Mouse (Mus musculus) heart, embryonic 11.5 days (tissue): ENCODE measurements around the gene Nmu. TPM values are rescaled to one million over a fixed set of nuclear protein-coding genes. Genes with fewer than 3 reads are reported as not detected.
A peak's percentile ranks its signal among the peaks of the same experiment; 100 is the strongest.

Experiments
- ATAC-seq: fragments of 200-750 bp; cut with Nextera tagmentation; replicated peaks from 2 replicates; pipeline ENCODE4 v1.8.0; 2017; ENCODE audit warnings: moderate library complexity; ENCODE audit not compliant: insufficient number of reproducible peaks, low FRiP score, low TSS enrichment
- H3K27ac ChIP-seq: fragments of 300-500 bp; sonication (generic); 2 replicates; pipeline ENCODE4 v1.5.1; 2014; ENCODE audit warnings: mild to moderate bottlenecking, low read depth, low read length
- H3K27me3 ChIP-seq: fragments of 300-500 bp; sonication (generic); 2 replicates; pipeline ENCODE4 v1.6.1; 2014; ENCODE audit warnings: mild to moderate bottlenecking, low read length, mixed read lengths; ENCODE audit not compliant: control insufficient read depth, insufficient read depth
- H3K36me3 ChIP-seq: fragments of 300-500 bp; sonication (generic); 2 replicates; pipeline ENCODE4 v1.6.1; 2014; ENCODE audit warnings: mild to moderate bottlenecking, low read length, moderate library complexity, mixed read lengths; ENCODE audit not compliant: control insufficient read depth, insufficient read depth
- H3K4me1 ChIP-seq: fragments of 300-500 bp; sonication (generic); 2 replicates; pipeline ENCODE4 v1.6.1; 2014; ENCODE audit warnings: low read length; ENCODE audit not compliant: control insufficient read depth, insufficient read depth
- H3K4me2 ChIP-seq: fragments of 300-500 bp; sonication (generic); 2 replicates; pipeline ENCODE4 v1.6.1; 2014; ENCODE audit warnings: mild to moderate bottlenecking, moderate library complexity
- H3K4me3 ChIP-seq: fragments of 300-500 bp; sonication (generic); 2 replicates; pipeline ENCODE4 v1.5.1; 2014; ENCODE audit warnings: low read depth, low read length
- H3K9ac ChIP-seq: fragments of 300-500 bp; sonication (generic); 2 replicates; pipeline ENCODE4 v1.6.1; 2014; ENCODE audit warnings: mild to moderate bottlenecking, low read depth, low read length, moderate library complexity
- H3K9me3 ChIP-seq: fragments of 300-500 bp; sonication (generic); replicated peaks from 2 replicates; pipeline ENCODE4 v1.6.1; 2016; ENCODE audit warnings: low read length; ENCODE audit not compliant: control insufficient read depth
- WGBS: fragments of 180-500 bp; shearing (Covaris S2); extraction: QIAGEN DNeasy Blood & Tissue Kit; methylation state at CpG from one replicate; pipeline ENCODE4 v1.1.7; 2014; ENCODE audit not compliant: insufficient replicate concordance; 5-methylcytosine and 5-hydroxymethylcytosine counted together
- polyA plus RNA-seq: library from polyadenylated mRNA; unstranded; fragments of >200 nt; fragmentation: Nextera tagmentation; extraction: Ambion mirVana; gene quantifications from 2 replicates; pipeline ENCODE4 v1.2.1, GENCODE M21; 2014

Gene Nmu
- polyA plus RNA-seq, 1 experiment from 2014 or later = not detected

- H3K4me3 ChIP-seq = peak within 1 kb of the TSS; percentile 95
- peak within 1 kb of the TSS; percentile 96 for H3K27ac ChIP-seq
- peak within 1 kb of the TSS; percentile 94 for H3K4me2 ChIP-seq
- under 1% methylated on average over 89 of the region's 104 CpGs for WGBS
- H3K9me3 ChIP-seq = no peaks in the 10 kb centered on the region
- peak; percentile 80 for ATAC-seq
- 0 out of 2 replicates have a peak, but pooled peaks cover 4% of the 10 kb centered on the region for H3K4me1 ChIP-seq
- H3K36me3 ChIP-seq = no peaks in the 10 kb centered on the region
- peak within 1 kb of the TSS; percentile 94 for H3K9ac ChIP-seq
- H3K27me3 ChIP-seq = no peaks in the 10 kb centered on the region
Measured at GRCm38 (mm10) chr5:76304452-76305341, 58.9 kb downstream of the Nmu start, which contains the start of gene Clock. Gene Clock (minus strand): TSS chr5:76304792.

- H3K27me3 ChIP-seq = no peaks in the 10 kb centered on the region
- H3K9me3 ChIP-seq = no peaks in the 10 kb centered on the region
- peak overlapping the region; percentile 94 for H3K9ac ChIP-seq
- H3K4me1 ChIP-seq = 0 out of 2 replicates have a peak, but pooled peaks cover 4% of the 10 kb centered on the region
- peak overlapping the region; percentile 94 for H3K4me2 ChIP-seq
- no peaks in the 10 kb centered on the region for H3K36me3 ChIP-seq
- H3K4me3 ChIP-seq = peak overlapping the region; percentile 95
- H3K27ac ChIP-seq = peak overlapping the region; percentile 96
- under 1% methylated on average over 85 of the region's 100 CpGs for WGBS
- peak; percentile 79 for ATAC-seq
Measured at GRCm38 (mm10) chr5:76303745-76304451, 59.7 kb downstream of the Nmu start.

- WGBS = 6% methylated on average over 11 of the region's 11 CpGs
- Histone ChIP-seq H3K27me3 (no peaks in the 10 kb centered on the region), H3K27ac (peak overlapping the region; percentile 96), H3K4me3 (peak overlapping the region; percentile 95), H3K9me3 (no peaks in the 10 kb centered on the region), H3K36me3 (no peaks in the 10 kb centered on the region), H3K4me1 (0 out of 2 replicates have a peak, but pooled peaks cover 4% of the 10 kb centered on the region), H3K9ac (peak overlapping the region; percentile 94), H3K4me2 (peak overlapping the region; percentile 94)
- no peak for ATAC-seq
Measured at GRCm38 (mm10) chr5:76303379-76303744, 60.2 kb downstream of the Nmu start.

GRCm38 (mm10) chr5:76302009-76302408, 61.6 kb downstream of the Nmu start:
- Histone ChIP-seq H3K9ac (no peak overlapping the region), H3K27ac (no peak overlapping the region), H3K4me2 (no peak overlapping the region), H3K9me3 (no peaks in the 10 kb centered on the region), H3K4me1 (peaks cover 4% of the 10 kb centered on the region; the same call in 1 of the 2 replicates), H3K36me3 (no peaks in the 10 kb centered on the region), H3K4me3 (no peak overlapping the region), H3K27me3 (no peaks in the 10 kb centered on the region)
- no peak for ATAC-seq
- 87% methylated on average over 2 of the region's 2 CpGs for WGBS

- Histone ChIP-seq H3K4me2 (no peak overlapping the region), H3K4me1 (no peaks in the 10 kb centered on the region), H3K4me3 (no peak overlapping the region), H3K9ac (no peak overlapping the region), H3K36me3 (no peaks in the 10 kb centered on the region), H3K9me3 (no peaks in the 10 kb centered on the region), H3K27me3 (no peaks in the 10 kb centered on the region), H3K27ac (no peak overlapping the region)
- WGBS = 80% methylated on average over 8 of the region's 8 CpGs
- ATAC-seq = no peak
Measured at GRCm38 (mm10) chr5:76289234-76289691, 74.3 kb downstream of the Nmu start.

GRCm38 (mm10) chr5:76288256-76288655, 75.3 kb downstream of the Nmu start:
- no peaks in the 10 kb centered on the region for H3K36me3 ChIP-seq
- no peak overlapping the region for H3K9ac ChIP-seq
- no peak overlapping the region for H3K4me3 ChIP-seq
- H3K27ac ChIP-seq = no peak overlapping the region
- no peaks in the 10 kb centered on the region for H3K4me1 ChIP-seq
- WGBS = 94% methylated on average over 3 of the region's 3 CpGs
- H3K9me3 ChIP-seq = no peaks in the 10 kb centered on the region
- no peak for ATAC-seq
- H3K27me3 ChIP-seq = no peaks in the 10 kb centered on the region
- H3K4me2 ChIP-seq = no peak overlapping the region

- no peak overlapping the region for H3K9ac ChIP-seq
- H3K36me3 ChIP-seq = no peaks in the 10 kb centered on the region
- no peaks in the 10 kb centered on the region for H3K9me3 ChIP-seq
- WGBS = 71% methylated on average over 5 of the region's 5 CpGs
- H3K4me2 ChIP-seq = no peak overlapping the region
- H3K4me1 ChIP-seq = no peaks in the 10 kb centered on the region
- ATAC-seq = no peak
- no peak overlapping the region for H3K4me3 ChIP-seq
- H3K27me3 ChIP-seq = no peaks in the 10 kb centered on the region
- H3K27ac ChIP-seq = no peak overlapping the region
Measured at GRCm38 (mm10) chr5:76287062-76287461, 76.5 kb downstream of the Nmu start.

- Histone ChIP-seq H3K9me3 (no peaks in the 10 kb centered on the region), H3K4me1 (no peaks in the 10 kb centered on the region), H3K4me3 (no peak overlapping the region), H3K27ac (no peak overlapping the region), H3K4me2 (no peak overlapping the region), H3K36me3 (no peaks in the 10 kb centered on the region), H3K27me3 (no peaks in the 10 kb centered on the region), H3K9ac (no peak overlapping the region)
- no peak for ATAC-seq
- 71% methylated on average over 4 of the region's 4 CpGs for WGBS
Measured at GRCm38 (mm10) chr5:76285699-76286098, 77.9 kb downstream of the Nmu start.
